Mouse (Mus musculus) urinary bladder, adult 18-20 months (tissue): ENCODE data around the gene Foxj2.

Source experiments
- DNase-seq, 2 experiments: peaks; one replicate each; pipeline ENCODE4 v3.0.0; 2022; ENCODE audit warnings: low spot score in 2 of 2, mixed read lengths in 2 of 2

The Foxj2 gene

GRCm38 (mm10) chr6:122819306-122820070 is at the start of gene Foxj2:
Gene Foxj2, plus strand, starts transcription at chr6:122819914.
- DNase-seq = peak; percentile 61 to 82

- no peak for DNase-seq
Observed at GRCm38 (mm10) chr6:122770760-122771315, 48.9 kb upstream of the Foxj2 start.

- DNase-seq = no peak
Observed at GRCm38 (mm10) chr6:122772701-122773100, 47.0 kb upstream of the Foxj2 start.

- DNase-seq = no peak
Observed at GRCm38 (mm10) chr6:122774345-122774744, 45.4 kb upstream of the Foxj2 start.

- no peak for DNase-seq
Observed at GRCm38 (mm10) chr6:122776040-122776439, 43.7 kb upstream of the Foxj2 start.

- DNase-seq = no peak
Observed at GRCm38 (mm10) chr6:122779916-122780315, 39.8 kb upstream of the Foxj2 start.

GRCm38 (mm10) chr6:122781167-122781566 is 38.5 kb upstream of the Foxj2 start:
- DNase-seq = no peak

GRCm38 (mm10) chr6:122782164-122782563 is 37.5 kb upstream of the Foxj2 start:
- no peak for DNase-seq

- DNase-seq = no peak
Observed at GRCm38 (mm10) chr6:122784866-122785265, 34.8 kb upstream of the Foxj2 start.

- DNase-seq = no peak
Observed at GRCm38 (mm10) chr6:122786275-122786674, 33.4 kb upstream of the Foxj2 start.

- DNase-seq = no peak
Observed at GRCm38 (mm10) chr6:122795254-122795935, 24.3 kb upstream of the Foxj2 start.

- no peak for DNase-seq
Observed at GRCm38 (mm10) chr6:122800640-122801300, 18.9 kb upstream of the Foxj2 start.

GRCm38 (mm10) chr6:122801301-122801800 is 18.4 kb upstream of the Foxj2 start, which contains the start of gene Slc2a3:
Gene Slc2a3, minus strand, starts transcription at chr6:122801640.
- no peak for DNase-seq

- no peak for DNase-seq
Observed at GRCm38 (mm10) chr6:122801801-122802514, 17.8 kb upstream of the Foxj2 start.

GRCm38 (mm10) chr6:122804418-122804817 is 15.3 kb upstream of the Foxj2 start:
- DNase-seq = peak in 1 of 2 experiments; percentile 74

- no peak for DNase-seq
Observed at GRCm38 (mm10) chr6:122810022-122810614, 9.6 kb upstream of the Foxj2 start.

- peak; percentile 87 to 97 for DNase-seq
Observed at GRCm38 (mm10) chr6:122810615-122811279, 9.0 kb upstream of the Foxj2 start.

- peak; percentile 83 to 92 for DNase-seq
Observed at GRCm38 (mm10) chr6:122811280-122811652, 8.4 kb upstream of the Foxj2 start.

GRCm38 (mm10) chr6:122811771-122812600 is 7.7 kb upstream of the Foxj2 start:
- no peak for DNase-seq
